ENCODE assay signal across 10 mouse cellular contexts in the genomic region with DNA sequence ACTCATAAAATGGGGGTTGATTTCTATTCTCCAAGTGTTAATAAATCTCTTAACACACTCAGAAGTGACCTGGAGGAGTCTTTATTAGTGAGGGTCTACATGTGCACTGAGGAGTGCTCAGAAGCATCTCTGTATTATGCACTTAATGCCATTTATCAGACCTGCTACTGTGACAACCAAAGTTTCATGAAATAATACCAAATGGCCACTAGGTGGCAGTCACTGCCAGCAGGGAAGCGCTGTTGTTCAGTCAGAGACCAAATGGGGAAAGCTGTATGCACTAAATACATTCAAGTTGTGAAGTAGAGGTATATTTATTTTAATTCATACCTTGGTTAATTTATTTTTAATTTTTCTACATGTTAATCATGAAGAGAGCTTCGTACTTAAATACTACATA. TPM values are rescaled to one million over a fixed set of nuclear protein-coding genes. Genes with fewer than 3 reads are reported as not detected.
DNase-seq lines count a peak whose midpoint lies in the region; ATAC-seq lines count a peak whose summit lies in the region.
"Had no signal": no experiment of that assay in that cellular context is flagged by ENCODE, and none has a peak within 500 bp of the region (broad histone marks: within the 10 kb centered on the region; RNA-seq: fewer than 3 reads in every experiment).

No protein-coding gene starts in this region.

- intact Hi-C loops in left cerebral cortex, postnatal 14 days (cut with DNase I), result loop anchor here (2.0 kb wide), 1 partner anchor 20 kb away; no protein-coding TSS in a partner anchor

- no peak overlapping the region for H3K4me3 ChIP-seq in hindbrain, embryonic 12.5 days
- H3K4me3 ChIP-seq: stomach, embryonic 15.5 days had no signal

- 0% methylated on average over 2 of the region's 2 CpGs for WGBS in hindbrain, embryonic 12.5 days

- no peak overlapping the region for H3K4me2 ChIP-seq in hindbrain, embryonic 12.5 days (replicated peaks)
- H3K4me2 ChIP-seq: stomach, embryonic 15.5 days had no signal

- no peak overlapping the region for H3K9ac ChIP-seq in hindbrain, embryonic 12.5 days
- H3K9ac ChIP-seq: stomach, embryonic 15.5 days had no signal

- peak; percentile 67; the same call in 1 of the 2 replicates for ATAC-seq in hindbrain, embryonic 12.5 days (ENCODE audit: low FRiP score)

- H3K27me3 ChIP-seq in hindbrain, embryonic 12.5 days, result no peaks in the 10 kb centered on the region
- H3K27me3 ChIP-seq: stomach, embryonic 15.5 days had no signal

- H3K27ac ChIP-seq in hindbrain, embryonic 12.5 days, result no peak overlapping the region
- H3K27ac ChIP-seq: stomach, embryonic 15.5 days had no signal

- H3K4me1 ChIP-seq in hindbrain, embryonic 12.5 days, result no peaks in the 10 kb centered on the region
- H3K4me1 ChIP-seq: stomach, embryonic 15.5 days had no signal

- no peaks in the 10 kb centered on the region for H3K9me3 ChIP-seq in hindbrain, embryonic 12.5 days (replicated peaks)
- H3K9me3 ChIP-seq: stomach, embryonic 15.5 days had no signal

- no peaks in the 10 kb centered on the region for H3K36me3 ChIP-seq in hindbrain, embryonic 12.5 days
- H3K36me3 ChIP-seq: stomach, embryonic 15.5 days had no signal

- peak; percentile 11 to 41 for DNase-seq in spleen, postnatal 36 days (ENCODE audit: low spot score in 2 of 2)
- no peak for DNase-seq in spleen, adult 12 weeks (ENCODE audit: low spot score)
- peak; percentile 8 for DNase-seq in adrenal gland, adult 8-10 months
- DNase-seq in embryo, embryonic 10.5 days (ENCODE audit: low spot score), result peak; percentile 79
- peak; percentile 54 to 70 for DNase-seq in left cerebral cortex, postnatal 14 days (ENCODE audit: low spot score in 2 of 2)
- DNase-seq in naive thymus-derived CD4-positive, alpha-beta T cell, adult 2 months (ENCODE audit: low read depth), result peak; percentile 78
- no peak for DNase-seq in gastrocnemius, adult 8-10 months (ENCODE audit: low spot score in 2 of 2)

RNA-seq across cellular contexts. Expression of gene Lpcat4, which starts 42.4 kb away (rescaled TPM):
- total RNA-seq in adrenal gland, adult 8-10 months (2022), result 10 to 100 TPM in 1 of 4 experiments, 1 to 10 TPM in 3; 5.1 to 10.7 (median 7.1) TPM
- polyA plus RNA-seq in hindbrain, embryonic 12.5 days (2016; fragmentation: Nextera tagmentation; extraction: Ambion mirVana), result 12.1 and 15.5 TPM in 2 replicates
- 100 to 1,000 TPM; 121 to 122 TPM for total RNA-seq in left cerebral cortex, postnatal 14 days (2021)
- 1 to 10 TPM in 2 of 4 experiments, under 1 TPM in 2; 0.61 to 1.3 (median 0.97) TPM for total RNA-seq in gastrocnemius, adult 8-10 months (2022)

RNA-seq across cellular contexts. Expression of gene Olfr1318, which starts 42.9 kb away (rescaled TPM):
- not detected for total RNA-seq in adrenal gland, adult 8-10 months (2022)
- not detected in 2 replicates for polyA plus RNA-seq in hindbrain, embryonic 12.5 days (2016; fragmentation: Nextera tagmentation; extraction: Ambion mirVana)
- total RNA-seq in left cerebral cortex, postnatal 14 days (2021), result not detected
- total RNA-seq in gastrocnemius, adult 8-10 months (2022), result not detected
- polyA plus RNA-seq: heart, embryonic 14.5 days; stomach, embryonic 15.5 days had no signal

RNA-seq across cellular contexts. Expression of gene Olfr1317, which starts 56.7 kb away (rescaled TPM):
- not detected for total RNA-seq in adrenal gland, adult 8-10 months (2022)
- not detected in 2 replicates for polyA plus RNA-seq in hindbrain, embryonic 12.5 days (2016; fragmentation: Nextera tagmentation; extraction: Ambion mirVana)
- not detected for total RNA-seq in left cerebral cortex, postnatal 14 days (2021)
- total RNA-seq in gastrocnemius, adult 8-10 months (2022), result not detected
- polyA plus RNA-seq: heart, embryonic 14.5 days; stomach, embryonic 15.5 days had no signal

Comparison
In these comparisons a context has a peak if more than half of its experiments do, and no peak if none do; other contexts are left out.
1. DNase-seq: peak in spleen, postnatal 36 days (2 of 2), adrenal gland, adult 8-10 months (single experiment), embryo, embryonic 10.5 days (single experiment), left cerebral cortex, postnatal 14 days (2 of 2) and naive thymus-derived CD4-positive, alpha-beta T cell, adult 2 months (single experiment); none in spleen, adult 12 weeks (single experiment) and gastrocnemius, adult 8-10 months (0 of 2).
2. RNA of gene Lpcat4, which starts 42.4 kb away (total RNA-seq): 121 to 122 TPM in left cerebral cortex, postnatal 14 days; 5.1 to 10.7 TPM in adrenal gland, adult 8-10 months and 0.61 to 1.3 TPM in gastrocnemius, adult 8-10 months; every median in the first group is over 10 times any median in the second.